Mouse (Mus musculus) hindbrain, embryonic 11.5 days (tissue): ENCODE data around the gene Psmc3ip. TPM values are rescaled to one million over a fixed set of nuclear protein-coding genes. Genes with fewer than 3 reads are reported as not detected.

Experiments
- ATAC-seq: fragments of 200-750 bp; cut with Nextera tagmentation; 2 replicates; pipeline ENCODE4 v1.8.0; 2017; ENCODE audit warnings: mild to moderate bottlenecking, moderate TSS enrichment, moderate library complexity; ENCODE audit not compliant: low FRiP score
- DNase-seq: peaks from one replicate; pipeline ENCODE4 v3.0.0-alpha.2; 2015; ENCODE audit warnings: low spot score
- H3K27ac ChIP-seq: fragments of 300-500 bp; sonication (generic); 2 replicates; pipeline ENCODE4 v1.5.1; 2014; ENCODE audit warnings: mild to moderate bottlenecking, low read depth, low read length
- H3K27me3 ChIP-seq: fragments of 300-500 bp; sonication (generic); 2 replicates; pipeline ENCODE4 v1.6.1; 2014; ENCODE audit warnings: mild to moderate bottlenecking, low read length, moderate library complexity, mixed read lengths; ENCODE audit not compliant: control insufficient read depth, insufficient read depth
- H3K36me3 ChIP-seq: fragments of 300-500 bp; sonication (generic); 2 replicates; pipeline ENCODE4 v1.6.1; 2014; ENCODE audit warnings: mild to moderate bottlenecking, low read length, moderate library complexity, mixed read lengths; ENCODE audit not compliant: control insufficient read depth, insufficient read depth
- H3K4me1 ChIP-seq: fragments of 300-500 bp; sonication (generic); replicated peaks from 2 replicates; pipeline ENCODE4 v1.6.1; 2014; ENCODE audit warnings: low read length, mixed read lengths; ENCODE audit not compliant: control insufficient read depth, insufficient read depth
- H3K4me2 ChIP-seq: fragments of 300-500 bp; sonication (generic); replicated peaks from 2 replicates; pipeline ENCODE4 v1.6.1; 2014; ENCODE audit warnings: mild to moderate bottlenecking, low read depth, low read length
- H3K4me3 ChIP-seq: fragments of 300-500 bp; sonication (generic); 2 replicates; pipeline ENCODE4 v1.5.1; 2014; ENCODE audit warnings: low read depth, low read length
- H3K9ac ChIP-seq: fragments of 300-500 bp; sonication (generic); 2 replicates; pipeline ENCODE4 v1.6.1; 2014; ENCODE audit warnings: low read depth, low read length
- H3K9me3 ChIP-seq: fragments of 300-500 bp; sonication (generic); 2 replicates; pipeline ENCODE4 v1.6.1; 2016; ENCODE audit warnings: low read length; ENCODE audit not compliant: control insufficient read depth
- WGBS: fragments of 180-500 bp; shearing (Covaris S2); extraction: QIAGEN DNeasy Blood & Tissue Kit; methylation state at CpG from one replicate; pipeline ENCODE4 v1.1.7; 2014; 5-methylcytosine and 5-hydroxymethylcytosine counted together
- polyA plus RNA-seq: library from polyadenylated mRNA; unstranded; fragments of >200 nt; fragmentation: Nextera tagmentation; extraction: Ambion mirVana; gene quantifications from 2 replicates; pipeline ENCODE4 v1.2.1, GENCODE M21; 2014

The Psmc3ip gene
- polyA plus RNA-seq, 1 experiment from 2014 or later: 54.3 TPM

- DNase-seq: no peak
- Histone ChIP-seq H3K27ac (no peak overlapping the region), H3K4me1 (no peaks in the 10 kb centered on the region), H3K9me3 (no peaks in the 10 kb centered on the region), H3K9ac (no peak overlapping the region), H3K4me2 (no peak overlapping the region), H3K36me3 (0 out of 2 replicates have a peak, but pooled peaks cover 3% of the 10 kb centered on the region), H3K4me3 (no peak overlapping the region), H3K27me3 (no peaks in the 10 kb centered on the region)
- WGBS: 86% methylated on average over 4 of the region's 4 CpGs
- no peak for ATAC-seq
Observed at GRCm38 (mm10) chr11:101045826-101046225, 49.4 kb downstream of the Psmc3ip start.

Other genes with a start within 250 kb of the Psmc3ip start
- gene Stat5b, start 244.7 kb downstream of the Psmc3ip start, polyA plus RNA-seq: 13.4 and 14.8 TPM in 2 replicates
- 1.4 and 1.8 TPM in 2 replicates for gene Stat5a, start 236.1 kb downstream of the Psmc3ip start, polyA plus RNA-seq
- 25.6 and 33.3 TPM in 2 replicates for gene Stat3, start 155.9 kb downstream of the Psmc3ip start, polyA plus RNA-seq
- gene Cavin1, start 124.5 kb downstream of the Psmc3ip start, polyA plus RNA-seq: 11.9 and 13.2 TPM in 2 replicates
- 48.5 and 49.3 TPM in 2 replicates for gene Atp6v0a1, start 86.0 kb downstream of the Psmc3ip start, polyA plus RNA-seq
- 5.8 and 5.9 TPM in 2 replicates for gene Naglu, start 25.4 kb downstream of the Psmc3ip start, polyA plus RNA-seq
- not detected in 2 replicates for gene Hsd17b1, start 17.0 kb downstream of the Psmc3ip start, polyA plus RNA-seq
- 50.9 and 51.6 TPM in 2 replicates for gene Coasy, start 12.9 kb downstream of the Psmc3ip start, polyA plus RNA-seq
- gene Mlx, start 8.2 kb downstream of the Psmc3ip start, polyA plus RNA-seq: 57.1 and 57.3 TPM in 2 replicates
- 10.7 and 12.0 TPM in 2 replicates for gene Retreg3, start 24.5 kb upstream of the Psmc3ip start, polyA plus RNA-seq
- gene Tubg1, start 24.5 kb upstream of the Psmc3ip start, polyA plus RNA-seq: 97.7 and 98.6 TPM in 2 replicates
- 5.5 and 5.7 TPM in 2 replicates for gene Tubg2, start 60.5 kb upstream of the Psmc3ip start, polyA plus RNA-seq
- gene Cntnap1, start 75.1 kb upstream of the Psmc3ip start, polyA plus RNA-seq: 0.29 and 0.39 TPM in 2 replicates
- gene Plekhh3, start 75.9 kb upstream of the Psmc3ip start, polyA plus RNA-seq: 7.7 and 8.2 TPM in 2 replicates
- 0.19 TPM in 1 of 2 replicates, not detected in the other for gene Ccr10, start 80.0 kb upstream of the Psmc3ip start, polyA plus RNA-seq
- gene Ezh1, start 131.0 kb upstream of the Psmc3ip start, polyA plus RNA-seq: 11.1 and 11.5 TPM in 2 replicates
- 63.0 and 71.9 TPM in 2 replicates for gene Ramp2, start 150.6 kb upstream of the Psmc3ip start, polyA plus RNA-seq
- gene Vps25, start 158.3 kb upstream of the Psmc3ip start, polyA plus RNA-seq: 117 and 119 TPM in 2 replicates
- 5.2 and 6.0 TPM in 2 replicates for gene Wnk4, start 165.1 kb upstream of the Psmc3ip start, polyA plus RNA-seq
- gene Cntd1, start 183.6 kb upstream of the Psmc3ip start, polyA plus RNA-seq: 1.3 and 1.7 TPM in 2 replicates
- gene Coa3, start 183.7 kb upstream of the Psmc3ip start, polyA plus RNA-seq: 213 and 217 TPM in 2 replicates
- gene Becn1, start 206.8 kb upstream of the Psmc3ip start, polyA plus RNA-seq: 166 and 178 TPM in 2 replicates
- gene Psme3, start 220.8 kb upstream of the Psmc3ip start, polyA plus RNA-seq: 138 and 143 TPM in 2 replicates
- 1.4 and 1.8 TPM in 2 replicates for gene Aoc2, start 229.6 kb upstream of the Psmc3ip start, polyA plus RNA-seq
- gene Aoc3, start 235.2 kb upstream of the Psmc3ip start, polyA plus RNA-seq: 0.10 TPM in 1 of 2 replicates, not detected in the other